Mouse (Mus musculus): ENCODE results near the gene Ak5. TPM values are rescaled to one million over a fixed set of nuclear protein-coding genes. Genes with fewer than 3 reads are reported as not detected.

Gene Ak5
- polyA plus RNA-seq, 1 experiment from 2014 or later = 2.0 TPM

- no peak for DNase-seq (ENCODE audit: low spot score)
- Histone ChIP-seq H3K9me3 (replicated peaks) (no peaks in the 10 kb centered on the region), H3K27me3 (ENCODE audit: low read depth, poor library complexity, severe bottlenecking) (no peaks in the 10 kb centered on the region), H3K36me3 (no peaks in the 10 kb centered on the region), H3K27ac (no peak overlapping the region), H3K4me3 (no peak overlapping the region), H3K4me1 (peaks cover 33% of the 10 kb centered on the region)
- WGBS = 79% methylated on average over 3 of the region's 3 CpGs
These were observed 148.1 kb downstream of the Ak5 start for GRCm38 (mm10) chr3:152520074-152520473.

GRCm38 (mm10) chr3:152519556-152519955 is 148.6 kb downstream of the Ak5 start:
- H3K9me3 ChIP-seq (replicated peaks) = no peaks in the 10 kb centered on the region
- H3K36me3 ChIP-seq = no peaks in the 10 kb centered on the region
- H3K27me3 ChIP-seq (ENCODE audit: low read depth, poor library complexity, severe bottlenecking) = no peaks in the 10 kb centered on the region
- WGBS = 87% methylated on average over 10 of the region's 10 CpGs
- no peak overlapping the region for H3K27ac ChIP-seq
- H3K4me3 ChIP-seq = no peak overlapping the region
- H3K4me1 ChIP-seq = peaks cover 38% of the 10 kb centered on the region
- DNase-seq (ENCODE audit: low spot score) = no peak

- no peak overlapping the region for H3K27ac ChIP-seq
- WGBS = 93% methylated on average over 3 of the region's 3 CpGs
- no peaks in the 10 kb centered on the region for H3K36me3 ChIP-seq
- no peaks in the 10 kb centered on the region for H3K9me3 ChIP-seq (replicated peaks)
- no peak for DNase-seq (ENCODE audit: low spot score)
- no peak overlapping the region for H3K4me3 ChIP-seq
- no peaks in the 10 kb centered on the region for H3K27me3 ChIP-seq (ENCODE audit: low read depth, poor library complexity, severe bottlenecking)
- peaks cover 40% of the 10 kb centered on the region for H3K4me1 ChIP-seq
These were observed 151.6 kb downstream of the Ak5 start for GRCm38 (mm10) chr3:152516569-152516968.

GRCm38 (mm10) chr3:152515959-152516358 is 152.2 kb downstream of the Ak5 start:
- peaks cover 34% of the 10 kb centered on the region for H3K4me1 ChIP-seq
- DNase-seq (ENCODE audit: low spot score) = no peak
- H3K4me3 ChIP-seq = no peak overlapping the region
- no peaks in the 10 kb centered on the region for H3K27me3 ChIP-seq (ENCODE audit: low read depth, poor library complexity, severe bottlenecking)
- H3K36me3 ChIP-seq = no peaks in the 10 kb centered on the region
- no peak overlapping the region; the same call in 1 of the 2 replicates for H3K27ac ChIP-seq
- WGBS = 86% methylated on average over 6 of the region's 6 CpGs
- no peaks in the 10 kb centered on the region for H3K9me3 ChIP-seq (replicated peaks)

GRCm38 (mm10) chr3:152512517-152512916 is 155.6 kb downstream of the Ak5 start:
- Histone ChIP-seq H3K4me3 (no peak overlapping the region), H3K36me3 (no peaks in the 10 kb centered on the region), H3K27me3 (ENCODE audit: low read depth, poor library complexity, severe bottlenecking) (no peaks in the 10 kb centered on the region), H3K27ac (no peak overlapping the region), H3K9me3 (replicated peaks) (no peaks in the 10 kb centered on the region), H3K4me1 (peaks cover 26% of the 10 kb centered on the region)
- 94% methylated on average over 2 of the region's 2 CpGs for WGBS
- DNase-seq (ENCODE audit: low spot score) = no peak

GRCm38 (mm10) chr3:152509268-152509667 is 158.9 kb downstream of the Ak5 start:
- Histone ChIP-seq H3K4me3 (no peak overlapping the region), H3K36me3 (no peaks in the 10 kb centered on the region), H3K4me1 (peaks cover 6% of the 10 kb centered on the region), H3K9me3 (replicated peaks) (no peaks in the 10 kb centered on the region), H3K27me3 (ENCODE audit: low read depth, poor library complexity, severe bottlenecking) (no peaks in the 10 kb centered on the region), H3K27ac (no peak overlapping the region)
- DNase-seq (ENCODE audit: low spot score) = no peak
- WGBS = 89% methylated on average over 7 of the region's 7 CpGs

GRCm38 (mm10) chr3:152508419-152508993 is 159.7 kb downstream of the Ak5 start:
- Histone ChIP-seq H3K9me3 (replicated peaks) (no peaks in the 10 kb centered on the region), H3K4me1 (no peaks in the 10 kb centered on the region), H3K27ac (no peak overlapping the region), H3K4me3 (no peak overlapping the region), H3K36me3 (no peaks in the 10 kb centered on the region), H3K27me3 (ENCODE audit: low read depth, poor library complexity, severe bottlenecking) (no peaks in the 10 kb centered on the region)
- DNase-seq (ENCODE audit: low spot score) = no peak
- WGBS = 91% methylated on average over 12 of the region's 12 CpGs

GRCm38 (mm10) chr3:152507900-152508299 is 160.3 kb downstream of the Ak5 start:
- Histone ChIP-seq H3K27ac (no peak overlapping the region), H3K27me3 (ENCODE audit: low read depth, poor library complexity, severe bottlenecking) (no peaks in the 10 kb centered on the region)

GRCm38 (mm10) chr3:152498968-152499696 is 169.0 kb downstream of the Ak5 start:
- DNase-seq (ENCODE audit: low spot score) = no peak
- Histone ChIP-seq H3K4me3 (no peak overlapping the region), H3K36me3 (no peaks in the 10 kb centered on the region), H3K27ac (no peak overlapping the region), H3K4me1 (peaks cover 26% of the 10 kb centered on the region), H3K9me3 (replicated peaks) (no peaks in the 10 kb centered on the region), H3K27me3 (ENCODE audit: low read depth, poor library complexity, severe bottlenecking) (no peaks in the 10 kb centered on the region)
- WGBS = 82% methylated on average over 2 of the region's 2 CpGs

More at GRCm38 (mm10) chr3:152507900-152508299, 160.3 kb downstream of the Ak5 start:
- no peak for DNase-seq (ENCODE audit: low spot score)
- Histone ChIP-seq H3K36me3 (no peaks in the 10 kb centered on the region), H3K4me1 (no peaks in the 10 kb centered on the region), H3K9me3 (replicated peaks) (no peaks in the 10 kb centered on the region), H3K4me3 (no peak overlapping the region)
- 86% methylated on average over 8 of the region's 8 CpGs for WGBS

- H3K27ac ChIP-seq = no peak overlapping the region
- H3K4me1 ChIP-seq = peaks cover 27% of the 10 kb centered on the region
- WGBS = 85% methylated on average over 2 of the region's 2 CpGs
- no peak overlapping the region for H3K4me3 ChIP-seq
- H3K9me3 ChIP-seq (replicated peaks) = no peaks in the 10 kb centered on the region
- no peaks in the 10 kb centered on the region for H3K36me3 ChIP-seq
- no peaks in the 10 kb centered on the region for H3K27me3 ChIP-seq (ENCODE audit: low read depth, poor library complexity, severe bottlenecking)
- no peak for DNase-seq (ENCODE audit: low spot score)
These were observed 170.3 kb downstream of the Ak5 start for GRCm38 (mm10) chr3:152497842-152498241.

- no peaks in the 10 kb centered on the region for H3K9me3 ChIP-seq (replicated peaks)
- H3K27me3 ChIP-seq (ENCODE audit: low read depth, poor library complexity, severe bottlenecking) = no peaks in the 10 kb centered on the region
- peaks cover 32% of the 10 kb centered on the region for H3K4me1 ChIP-seq
- H3K4me3 ChIP-seq = no peak overlapping the region
- WGBS = 84% methylated on average over 7 of the region's 7 CpGs
- no peak for DNase-seq (ENCODE audit: low spot score)
- H3K27ac ChIP-seq = no peak overlapping the region
- no peaks in the 10 kb centered on the region for H3K36me3 ChIP-seq
These were observed 171.1 kb downstream of the Ak5 start for GRCm38 (mm10) chr3:152497084-152497483.

- no peaks in the 10 kb centered on the region for H3K36me3 ChIP-seq
- no peak for DNase-seq (ENCODE audit: low spot score)
- H3K9me3 ChIP-seq (replicated peaks) = no peaks in the 10 kb centered on the region
- WGBS = 87% methylated on average over 8 of the region's 8 CpGs
- no peak overlapping the region for H3K27ac ChIP-seq
- H3K4me3 ChIP-seq = no peak overlapping the region
- peaks cover 25% of the 10 kb centered on the region for H3K4me1 ChIP-seq
- H3K27me3 ChIP-seq (ENCODE audit: low read depth, poor library complexity, severe bottlenecking) = no peaks in the 10 kb centered on the region
These were observed 172.7 kb downstream of the Ak5 start for GRCm38 (mm10) chr3:152495415-152495898.

GRCm38 (mm10) chr3:152494667-152495360 is 173.3 kb downstream of the Ak5 start:
- no peak overlapping the region for H3K4me3 ChIP-seq
- DNase-seq (ENCODE audit: low spot score) = no peak
- H3K4me1 ChIP-seq = peaks cover 21% of the 10 kb centered on the region
- WGBS = 46% methylated on average over 12 of the region's 12 CpGs
- H3K36me3 ChIP-seq = no peaks in the 10 kb centered on the region
- no peaks in the 10 kb centered on the region for H3K9me3 ChIP-seq (replicated peaks)
- H3K27ac ChIP-seq = no peak overlapping the region
- H3K27me3 ChIP-seq (ENCODE audit: low read depth, poor library complexity, severe bottlenecking) = no peaks in the 10 kb centered on the region
